Mouse (Mus musculus): ENCODE measurements around the gene Ppil1.

The Ppil1 gene

GRCm38 (mm10) chr17:29206052-29206451 lies 57.9 kb downstream of the Ppil1 start:
- DNase-seq (ENCODE audit: extremely low spot score): no peak

GRCm38 (mm10) chr17:29202604-29203003 lies 61.4 kb downstream of the Ppil1 start:
- no peak for DNase-seq (ENCODE audit: extremely low spot score)

All from embryo, embryonic 9.5 days (tissue).